Mouse (Mus musculus) thymus, postnatal 4 days (tissue): Measurements from ENCODE around the gene Purb.
"Not testable (repeated sequence)": the region's sequence is repeated elsewhere in the genome, so short reads cannot be mapped to it uniquely, and the experiment has no call there.

Experiments used
- DNase-seq: peaks from one replicate; pipeline ENCODE4 v3.0.0; 2021

Purb gene

GRCm38 (mm10) chr11:6443727-6444076 is 32.0 kb downstream of the Purb start:
- no peak for DNase-seq

GRCm38 (mm10) chr11:6443102-6443501 is 32.6 kb downstream of the Purb start:
- DNase-seq = no peak

GRCm38 (mm10) chr11:6442566-6442965 is 33.2 kb downstream of the Purb start:
- no peak for DNase-seq

- no peak for DNase-seq
These were observed 35.5 kb downstream of the Purb start for GRCm38 (mm10) chr11:6440171-6440570.

GRCm38 (mm10) chr11:6437667-6438066 is 38.0 kb downstream of the Purb start:
- no peak for DNase-seq

GRCm38 (mm10) chr11:6436442-6436841 is 39.3 kb downstream of the Purb start:
- peak; percentile 86 for DNase-seq

GRCm38 (mm10) chr11:6430186-6430585 is 45.5 kb downstream of the Purb start:
- no peak for DNase-seq

GRCm38 (mm10) chr11:6420722-6421350 is 54.9 kb downstream of the Purb start:
- DNase-seq = no peak

- DNase-seq = no peak
These were observed 55.4 kb downstream of the Purb start for GRCm38 (mm10) chr11:6420283-6420703.

GRCm38 (mm10) chr11:6419156-6419555 is 56.6 kb downstream of the Purb start:
- not testable (repeated sequence) for DNase-seq

- no peak for DNase-seq
These were observed 57.0 kb downstream of the Purb start for GRCm38 (mm10) chr11:6418751-6419150.
